ENCODE assay signal across 1 mouse cellular context in genomic region chr8:13382536-13382935, GRCm38 (mm10).
A peak's percentile ranks its signal among the peaks of the same experiment; 100 is the strongest.
TF ChIP-seq lines count a peak whose summit lies in the region.

No protein-coding gene starts in this region.

TF ChIP-seq in CH12.LX, 34 proteins besides CTCF, POLR2A, EP300 and RAD21 (continued from another document):
- TF ChIP-seq MYC (IDR thresholded peaks at IDR 0.05; ENCODE audit: low read depth, low read length) (peak; percentile 4; the same call in 1 of the 2 replicates), SMC3 (IDR thresholded peaks at IDR 0.05; ENCODE audit: low read depth, low read length) (no peak), ZKSCAN1 (IDR thresholded peaks at IDR 0.05; ENCODE audit: borderline replicate concordance, low read depth, low read length) (no peak), MAFK (IDR thresholded peaks at IDR 0.05; ENCODE audit: insufficient replicate concordance, low read length) (peak; percentile 45; the same call in 1 of the 2 replicates), MAZ (IDR thresholded peaks at IDR 0.05; ENCODE audit: low read depth, low read length) (0 out of 2 replicates have a peak, but pooled peaks have one; percentile 61), UBTF (IDR thresholded peaks at IDR 0.05; ENCODE audit: low read depth, low read length) (no peak), IRF4 (IDR thresholded peaks at IDR 0.05; ENCODE audit: low read depth, low read length) (peak; percentile 93), CHD1 (IDR thresholded peaks at IDR 0.05; ENCODE audit: low read depth, low read length) (no peak), ZMIZ1 (IDR thresholded peaks at IDR 0.05; ENCODE audit: low read depth, low read length) (no peak), TCF12 (IDR thresholded peaks at IDR 0.05; ENCODE audit: low read depth, low read length) (peak; percentile 55; the same call in 1 of the 2 replicates), GABPA (IDR thresholded peaks at IDR 0.05; ENCODE audit: insufficient replicate concordance, low read depth, low read length) (no peak), RCOR1 (conservative IDR thresholded peaks at IDR 0.05; ENCODE audit: low read depth, low read length) (no peak; the same call in 1 of the 2 replicates), USF2 (conservative IDR thresholded peaks at IDR 0.05; ENCODE audit: low read depth, low read length) (no peak), ZC3H11A (IDR thresholded peaks at IDR 0.05; ENCODE audit: low read depth, low read length) (no peak), KAT2A (IDR thresholded peaks at IDR 0.05; ENCODE audit: insufficient replicate concordance, low read length) (no peak), CHD2 (IDR thresholded peaks at IDR 0.05; ENCODE audit: low read length) (peak; percentile 79), ETS1 (conservative IDR thresholded peaks at IDR 0.05; ENCODE audit: low read depth, low read length) (peak; percentile 83), ELF1 (IDR thresholded peaks at IDR 0.05; ENCODE audit: low read depth, low read length) (no peak), E2F4 (IDR thresholded peaks at IDR 0.05; ENCODE audit: insufficient replicate concordance, low read depth, low read length) (no peak), BHLHE40 (IDR thresholded peaks at IDR 0.05; ENCODE audit: low read depth, low read length) (peak; percentile 78), MEF2A (IDR thresholded peaks at IDR 0.05; ENCODE audit: borderline replicate concordance, low read depth, low read length) (peak; percentile 67; the same call in 1 of the 2 replicates), MAX (IDR thresholded peaks at IDR 0.05; ENCODE audit: low read length) (no peak; the same call in 1 of the 2 replicates), MXI1 (IDR thresholded peaks at IDR 0.05; ENCODE audit: low read depth, low read length) (peak; percentile 47; the same call in 1 of the 2 replicates), SIN3A (IDR thresholded peaks at IDR 0.05; ENCODE audit: low read length) (peak; percentile 87), TBP (conservative IDR thresholded peaks at IDR 0.05; ENCODE audit: low read depth, low read length) (no peak), NELFE (IDR thresholded peaks at IDR 0.05; ENCODE audit: low read depth, low read length) (no peak), ZNF384 (IDR thresholded peaks at IDR 0.05; ENCODE audit: low read depth, low read length) (no peak), PAX5 (IDR thresholded peaks at IDR 0.05; ENCODE audit: low read length) (no peak), JUN (IDR thresholded peaks at IDR 0.05; ENCODE audit: insufficient read depth, low read depth, low read length) (peak; percentile 92), POLR2AphosphoS2 (IDR thresholded peaks at IDR 0.05; ENCODE audit: low read depth, low read length) (no peak; the same call in 1 of the 2 replicates), JUND (conservative IDR thresholded peaks at IDR 0.05; ENCODE audit: low read depth, low read length) (peak; percentile 97), NRF1 (IDR thresholded peaks at IDR 0.05; ENCODE audit: low read depth, low read length) (no peak)
